Mouse (Mus musculus) myocyte (in vitro differentiated cells): ENCODE results near the gene Mmrn2. TPM values are rescaled to one million over a fixed set of nuclear protein-coding genes. Genes with fewer than 3 reads are reported as not detected.

ENCODE experiments used
- H3K27me3 ChIP-seq: one replicate; pipeline ENCODE4 v1.6.1; 2011; ENCODE audit not compliant: control insufficient read depth, insufficient read depth, insufficient read length
- H3K36me3 ChIP-seq: one replicate; pipeline ENCODE4 v1.6.1; 2011; ENCODE audit not compliant: control insufficient read depth, insufficient read depth
- H3K4me2 ChIP-seq: one replicate; pipeline ENCODE4 v1.6.1; 2011; ENCODE audit warnings: low read depth, control low read depth
- H3K4me3 ChIP-seq: one replicate; pipeline ENCODE4 v1.5.1; 2011; ENCODE audit warnings: mild to moderate bottlenecking, control low read depth, moderate library complexity
- H3K79me2 ChIP-seq: one replicate; pipeline ENCODE4 v1.6.1; 2011; ENCODE audit not compliant: control insufficient read depth, insufficient read depth
- H3ac ChIP-seq: one replicate; pipeline ENCODE4 v1.6.1; 2011; ENCODE audit not compliant: control insufficient read depth, insufficient read length
- CEBPB ChIP-seq: IDR thresholded peaks from 2 replicates; pipeline ENCODE4 v1.6.1; 2011; ENCODE audit warnings: mild to moderate bottlenecking, moderate library complexity; ENCODE audit not compliant: poor library complexity, insufficient read depth, severe bottlenecking
- E2F4 ChIP-seq: IDR thresholded peaks from one replicate; pipeline ENCODE4 v1.6.1; 2011; ENCODE audit warnings: mild to moderate bottlenecking, control low read depth, moderate library complexity; ENCODE audit not compliant: insufficient read depth
- MAX ChIP-seq: IDR thresholded peaks from one replicate; pipeline ENCODE4 v1.6.1; 2011; ENCODE audit warnings: low read depth, mild to moderate bottlenecking, control low read depth
- MYOD1 ChIP-seq, 3 experiments: IDR thresholded peaks; one replicate each; pipeline ENCODE4 v1.6.1; 2011; ENCODE audit warnings: control low read depth in 2 of 3, low read depth in 2 of 3, mild to moderate bottlenecking in 2 of 3, moderate library complexity in 1 of 3; ENCODE audit not compliant: insufficient read length in 2 of 3, control insufficient read depth in 1 of 3
- MYOG ChIP-seq, 3 experiments: IDR thresholded peaks; one replicate each; pipeline ENCODE4 v1.6.1; 2011; ENCODE audit warnings: control low read depth in 2 of 3, low read depth in 2 of 3, mild to moderate bottlenecking in 2 of 3; ENCODE audit not compliant: insufficient read length in 2 of 3, control insufficient read depth in 1 of 3, insufficient read depth in 1 of 3
- POLR2A ChIP-seq: IDR thresholded peaks from one replicate; pipeline ENCODE4 v1.6.1; 2011; ENCODE audit warnings: low read depth, mild to moderate bottlenecking, control low read depth, moderate library complexity; ENCODE audit not compliant: insufficient read length
- POLR2AphosphoS2 ChIP-seq: IDR thresholded peaks from one replicate; pipeline ENCODE4 v1.6.1; 2011; ENCODE audit warnings: low read depth, control low read depth; ENCODE audit not compliant: insufficient read length
- REST ChIP-seq: IDR thresholded peaks from one replicate; pipeline ENCODE4 v1.6.1; 2011; ENCODE audit warnings: mild to moderate bottlenecking, control low read depth, moderate library complexity; ENCODE audit not compliant: insufficient read depth, insufficient read length
- SRF ChIP-seq: IDR thresholded peaks from one replicate; pipeline ENCODE4 v1.6.1; 2011; ENCODE audit warnings: low read depth; ENCODE audit not compliant: control insufficient read depth, insufficient read length
- TCF12 ChIP-seq: IDR thresholded peaks from one replicate; pipeline ENCODE4 v1.6.1; 2011; ENCODE audit warnings: mild to moderate bottlenecking, control low read depth; ENCODE audit not compliant: poor library complexity, insufficient read depth, severe bottlenecking
- TCF3 ChIP-seq: IDR thresholded peaks from one replicate; pipeline ENCODE4 v1.6.1; 2011; ENCODE audit warnings: low read depth, control low read depth; ENCODE audit not compliant: insufficient read length
- USF1 ChIP-seq: IDR thresholded peaks from one replicate; pipeline ENCODE4 v1.6.1; 2011; ENCODE audit warnings: low read depth, mild to moderate bottlenecking, control low read depth, moderate library complexity
- polyA plus RNA-seq: library from polyadenylated mRNA; unstranded; fragments of >200 nt; fragmentation: generic; extraction: Trizol; gene quantifications from one replicate; pipeline ENCODE4 v1.2.1, GENCODE M21; 2012; ENCODE audit warnings: missing spikeins

Mmrn2 gene
- polyA plus RNA-seq, 1 experiment, result 0.02 TPM

GRCm38 (mm10) chr14:34354456-34354855, 20.8 kb upstream of the Mmrn2 start:
- no peak for TF ChIP-seq SRF
- TF ChIP-seq REST, result no peak
- TF ChIP-seq TCF12, result no peak
- TF ChIP-seq MYOD1 (IDR thresholded peaks at IDR 0.05; ENCODE audit: control insufficient read depth in 1 of 3, insufficient read length in 2 of 3, low read depth in 2 of 3), result no peak
- no peak for TF ChIP-seq POLR2AphosphoS2
- TF ChIP-seq MAX, result no peak
- no peak for TF ChIP-seq E2F4
- no peaks in the 10 kb centered on the region for H3K27me3 ChIP-seq
- no peak overlapping the region for H3ac ChIP-seq
- H3K4me3 ChIP-seq, result no peak overlapping the region
- H3K36me3 ChIP-seq, result no peaks in the 10 kb centered on the region
- H3K79me2 ChIP-seq, result no peaks in the 10 kb centered on the region
- no peak overlapping the region for H3K4me2 ChIP-seq

GRCm38 (mm10) chr14:34355301-34355700, 20.0 kb upstream of the Mmrn2 start, which contains the start of gene Fam25c:
Fam25c (minus strand) TSS chr14:34355433.
- Histone ChIP-seq H3K36me3 (no peaks in the 10 kb centered on the region), H3K4me2 (no peak within 1 kb of the TSS), H3ac (no peak within 1 kb of the TSS), H3K27me3 (no peaks in the 10 kb centered on the region), H3K79me2 (no peaks in the 10 kb centered on the region), H3K4me3 (no peak within 1 kb of the TSS)
- TF ChIP-seq CEBPB (no peak), POLR2A (no peak), MYOG (IDR thresholded peaks at IDR 0.05; ENCODE audit: control insufficient read depth in 1 of 3, insufficient read depth in 1 of 3, insufficient read length in 2 of 3, low read depth in 2 of 3) (no peak), E2F4 (no peak), TCF12 (no peak), TCF3 (no peak)

GRCm38 (mm10) chr14:34357671-34358455, 17.4 kb upstream of the Mmrn2 start:
- TF ChIP-seq E2F4 (no peak), MAX (no peak)
- no peaks in the 10 kb centered on the region for H3K79me2 ChIP-seq
- no peak overlapping the region for H3ac ChIP-seq
- H3K36me3 ChIP-seq, result no peaks in the 10 kb centered on the region
- no peak overlapping the region for H3K4me2 ChIP-seq
- H3K27me3 ChIP-seq, result no peaks in the 10 kb centered on the region
- H3K4me3 ChIP-seq, result no peak overlapping the region

GRCm38 (mm10) chr14:34359676-34360244, 15.5 kb upstream of the Mmrn2 start:
- TF ChIP-seq POLR2AphosphoS2 (no peak), E2F4 (no peak), USF1 (no peak), TCF3 (no peak), MYOG (IDR thresholded peaks at IDR 0.05; ENCODE audit: control insufficient read depth in 1 of 3, insufficient read depth in 1 of 3, insufficient read length in 2 of 3, low read depth in 2 of 3) (no peak)

GRCm38 (mm10) chr14:34360251-34360650, 15.0 kb upstream of the Mmrn2 start:
- Histone ChIP-seq H3ac (no peak overlapping the region), H3K36me3 (no peaks in the 10 kb centered on the region), H3K4me2 (no peak overlapping the region), H3K4me3 (no peak overlapping the region), H3K27me3 (no peaks in the 10 kb centered on the region), H3K79me2 (no peaks in the 10 kb centered on the region)
- no peak for TF ChIP-seq MYOG (IDR thresholded peaks at IDR 0.05; ENCODE audit: control insufficient read depth in 1 of 3, insufficient read depth in 1 of 3, insufficient read length in 2 of 3, low read depth in 2 of 3)

More at GRCm38 (mm10) chr14:34359676-34360244, 15.5 kb upstream of the Mmrn2 start:
- Histone ChIP-seq H3K4me2 (no peak overlapping the region), H3K36me3 (no peaks in the 10 kb centered on the region), H3ac (no peak overlapping the region), H3K27me3 (no peaks in the 10 kb centered on the region), H3K4me3 (no peak overlapping the region), H3K79me2 (no peaks in the 10 kb centered on the region)

GRCm38 (mm10) chr14:34362135-34362534, 13.1 kb upstream of the Mmrn2 start:
- Histone ChIP-seq H3ac (no peak overlapping the region), H3K79me2 (no peaks in the 10 kb centered on the region), H3K4me3 (peak overlapping the region; percentile 22), H3K27me3 (no peaks in the 10 kb centered on the region), H3K36me3 (no peaks in the 10 kb centered on the region), H3K4me2 (peak overlapping the region; percentile 90)
- TF ChIP-seq MYOG (IDR thresholded peaks at IDR 0.05; ENCODE audit: control insufficient read depth in 1 of 3, insufficient read depth in 1 of 3, insufficient read length in 2 of 3, low read depth in 2 of 3) (no peak), SRF (no peak), USF1 (no peak), POLR2A (no peak), E2F4 (no peak), TCF12 (no peak), MAX (no peak), POLR2AphosphoS2 (no peak), TCF3 (no peak), REST (no peak), CEBPB (no peak), MYOD1 (IDR thresholded peaks at IDR 0.05; ENCODE audit: control insufficient read depth in 1 of 3, insufficient read length in 2 of 3, low read depth in 2 of 3) (no peak)
